Mouse (Mus musculus) stomach, embryonic 14.5 days (tissue): Measurements from ENCODE around the gene Sdccag8. TPM values are rescaled to one million over a fixed set of nuclear protein-coding genes. Genes with fewer than 3 reads are reported as not detected.
A peak's percentile ranks its signal among the peaks of the same experiment; 100 is the strongest.

ENCODE experiments used
- ATAC-seq: fragments of 200-750 bp; cut with Nextera tagmentation; 2 replicates; pipeline ENCODE4 v1.8.0; 2017; ENCODE audit warnings: low read depth, moderate TSS enrichment; ENCODE audit not compliant: insufficient number of reproducible peaks, insufficient read depth, low FRiP score
- H3K27ac ChIP-seq: fragments of 300-500 bp; sonication (generic); 2 replicates; pipeline ENCODE4 v1.5.1; 2014; ENCODE audit warnings: mild to moderate bottlenecking, low read length, moderate library complexity, mixed read lengths
- H3K27me3 ChIP-seq: fragments of 300-500 bp; sonication (generic); 2 replicates; pipeline ENCODE4 v1.6.1; 2014; ENCODE audit warnings: low read length, control low read depth, mixed read lengths; ENCODE audit not compliant: control insufficient read depth, insufficient read depth
- H3K36me3 ChIP-seq: fragments of 300-500 bp; sonication (generic); 2 replicates; pipeline ENCODE4 v1.6.1; 2014; ENCODE audit warnings: mild to moderate bottlenecking, control low read depth, low read length, moderate library complexity, mixed read lengths; ENCODE audit not compliant: control insufficient read depth, insufficient read depth
- H3K4me1 ChIP-seq: fragments of 300-500 bp; sonication (generic); 2 replicates; pipeline ENCODE4 v1.6.1; 2014; ENCODE audit warnings: low read length, control low read depth, mixed read lengths; ENCODE audit not compliant: control insufficient read depth, insufficient read depth
- H3K4me2 ChIP-seq: fragments of 300-500 bp; sonication (generic); replicated peaks from 2 replicates; pipeline ENCODE4 v1.6.1; 2014; ENCODE audit warnings: low read depth, low read length, control low read depth
- H3K4me3 ChIP-seq: fragments of 300-500 bp; sonication (generic); 2 replicates; pipeline ENCODE4 v1.5.1; 2014; ENCODE audit warnings: low read depth, low read length, control low read depth
- H3K9ac ChIP-seq: fragments of 300-500 bp; sonication (generic); replicated peaks from 2 replicates; pipeline ENCODE4 v1.6.1; 2014; ENCODE audit warnings: low read depth, mild to moderate bottlenecking, control low read depth, low read length, moderate library complexity, mixed read lengths
- H3K9me3 ChIP-seq: fragments of 300-500 bp; sonication (generic); 2 replicates; pipeline ENCODE4 v1.6.1; 2016; ENCODE audit warnings: low read depth, low read length, control low read depth; ENCODE audit not compliant: control insufficient read depth
- WGBS: fragments of 180-500 bp; shearing (Covaris S2); extraction: QIAGEN DNeasy Blood & Tissue Kit; methylation state at CpG from one replicate; pipeline ENCODE4 v1.1.7; 2014; 5-methylcytosine and 5-hydroxymethylcytosine counted together
- polyA plus RNA-seq: library from polyadenylated mRNA; unstranded; fragments of >200 nt; fragmentation: Nextera tagmentation; extraction: Ambion mirVana; gene quantifications from 2 replicates; pipeline ENCODE4 v1.2.1, GENCODE M21; 2014

Sdccag8 gene
- polyA plus RNA-seq, 1 experiment from 2014 or later = 17.6 TPM

GRCm38 (mm10) chr1:176981511-176981910 lies 167.1 kb downstream of the Sdccag8 start:
- WGBS = 91% methylated on average over 2 of the region's 2 CpGs
- Histone ChIP-seq H3K9me3 (0 out of 2 replicates have a peak, but pooled peaks cover 5% of the 10 kb centered on the region), H3K9ac (no peak overlapping the region), H3K36me3 (no peaks in the 10 kb centered on the region), H3K27ac (peak overlapping the region; percentile 44; the same call in 1 of the 2 replicates), H3K4me1 (peaks cover 11% of the 10 kb centered on the region; the same call in 1 of the 2 replicates), H3K27me3 (no peaks in the 10 kb centered on the region), H3K4me2 (no peak overlapping the region), H3K4me3 (no peak overlapping the region)
- no peak for ATAC-seq

- ATAC-seq = peak; percentile 76
- Histone ChIP-seq H3K4me3 (no peak overlapping the region), H3K9me3 (0 out of 2 replicates have a peak, but pooled peaks cover 5% of the 10 kb centered on the region), H3K9ac (no peak overlapping the region), H3K36me3 (no peaks in the 10 kb centered on the region), H3K27me3 (no peaks in the 10 kb centered on the region), H3K4me2 (no peak overlapping the region), H3K27ac (peak overlapping the region; percentile 70; the same call in 1 of the 2 replicates), H3K4me1 (peaks cover 11% of the 10 kb centered on the region; the same call in 1 of the 2 replicates)
- 29% methylated on average over 8 of the region's 8 CpGs for WGBS
Observed at GRCm38 (mm10) chr1:176982671-176983070, 168.2 kb downstream of the Sdccag8 start.

- no peak overlapping the region for H3K4me2 ChIP-seq
- no peaks in the 10 kb centered on the region for H3K36me3 ChIP-seq
- no peak overlapping the region for H3K9ac ChIP-seq
- no peak overlapping the region for H3K4me3 ChIP-seq
- peaks cover 17% of the 10 kb centered on the region for H3K4me1 ChIP-seq
- no peak for ATAC-seq
- 0 out of 2 replicates have a peak, but pooled peaks cover 1% of the 10 kb centered on the region for H3K9me3 ChIP-seq
- no peaks in the 10 kb centered on the region for H3K27me3 ChIP-seq
- WGBS = 46% methylated on average over 6 of the region's 6 CpGs
- peak overlapping the region; percentile 66; the same call in 1 of the 2 replicates for H3K27ac ChIP-seq
Observed at GRCm38 (mm10) chr1:176985691-176986090, 171.2 kb downstream of the Sdccag8 start.

- no peak for ATAC-seq
- 67% methylated on average over 6 of the region's 6 CpGs for WGBS
Observed at GRCm38 (mm10) chr1:176986275-176986674, 171.8 kb downstream of the Sdccag8 start.

GRCm38 (mm10) chr1:176986990-176987740 lies 172.7 kb downstream of the Sdccag8 start:
- no peak overlapping the region for H3K4me3 ChIP-seq
- H3K9me3 ChIP-seq = no peaks in the 10 kb centered on the region
- H3K4me1 ChIP-seq = peaks cover 17% of the 10 kb centered on the region
- ATAC-seq = no peak
- H3K27ac ChIP-seq = no peak overlapping the region
- 60% methylated on average over 6 of the region's 6 CpGs for WGBS
- H3K4me2 ChIP-seq = no peak overlapping the region
- H3K9ac ChIP-seq = no peak overlapping the region
- no peaks in the 10 kb centered on the region for H3K36me3 ChIP-seq
- H3K27me3 ChIP-seq = no peaks in the 10 kb centered on the region

More at GRCm38 (mm10) chr1:176986275-176986674, 171.8 kb downstream of the Sdccag8 start:
- Histone ChIP-seq H3K27ac (no peak overlapping the region), H3K9ac (no peak overlapping the region), H3K27me3 (no peaks in the 10 kb centered on the region), H3K36me3 (no peaks in the 10 kb centered on the region), H3K4me3 (no peak overlapping the region), H3K9me3 (no peaks in the 10 kb centered on the region), H3K4me2 (no peak overlapping the region), H3K4me1 (peaks cover 17% of the 10 kb centered on the region)

- Histone ChIP-seq H3K4me1 (peaks cover 7% of the 10 kb centered on the region), H3K4me3 (no peak overlapping the region), H3K36me3 (no peaks in the 10 kb centered on the region), H3K27ac (no peak overlapping the region), H3K27me3 (no peaks in the 10 kb centered on the region), H3K4me2 (no peak overlapping the region), H3K9ac (no peak overlapping the region), H3K9me3 (no peaks in the 10 kb centered on the region)
- WGBS = 89% methylated on average over 4 of the region's 4 CpGs
- no peak for ATAC-seq
Observed at GRCm38 (mm10) chr1:176991473-176991872, 177.0 kb downstream of the Sdccag8 start.

- no peak for ATAC-seq
- no peak overlapping the region for H3K4me3 ChIP-seq
- no peaks in the 10 kb centered on the region for H3K9me3 ChIP-seq
- peaks cover 11% of the 10 kb centered on the region for H3K4me1 ChIP-seq
- no peak overlapping the region for H3K4me2 ChIP-seq
- H3K27me3 ChIP-seq = no peaks in the 10 kb centered on the region
- H3K27ac ChIP-seq = no peak overlapping the region
- H3K36me3 ChIP-seq = no peaks in the 10 kb centered on the region
- H3K9ac ChIP-seq = no peak overlapping the region
- WGBS = 85% methylated on average over 8 of the region's 8 CpGs
Observed at GRCm38 (mm10) chr1:176992517-176992916, 178.1 kb downstream of the Sdccag8 start.

GRCm38 (mm10) chr1:176993141-176994010 lies 178.9 kb downstream of the Sdccag8 start:
- ATAC-seq = no peak
- H3K36me3 ChIP-seq = no peaks in the 10 kb centered on the region
- H3K4me2 ChIP-seq = no peak overlapping the region
- 85% methylated on average over 18 of the region's 18 CpGs for WGBS
- H3K4me3 ChIP-seq = no peak overlapping the region
- H3K9ac ChIP-seq = no peak overlapping the region
- no peaks in the 10 kb centered on the region for H3K9me3 ChIP-seq
- peaks cover 18% of the 10 kb centered on the region for H3K4me1 ChIP-seq
- no peak overlapping the region for H3K27ac ChIP-seq
- no peaks in the 10 kb centered on the region for H3K27me3 ChIP-seq
